Comparison of ENCODE assay signal across 10 mouse cellular contexts in genomic region chr13:56563075-56563474, GRCm38 (mm10). TPM values are rescaled to one million over a fixed set of nuclear protein-coding genes. Genes with fewer than 3 reads are reported as not detected.
A peak's percentile ranks its signal among the peaks of the same experiment; 100 is the strongest.
DNase-seq lines count a peak whose midpoint lies in the region; ATAC-seq and TF ChIP-seq lines count a peak whose summit lies in the region.
"Had no signal": no experiment of that assay in that cellular context is flagged by ENCODE, and none has a peak within 500 bp of the region (broad histone marks: within the 10 kb centered on the region; RNA-seq: fewer than 3 reads in every experiment).

No protein-coding gene starts in this region.

- H3K4me2 ChIP-seq in heart, embryonic 11.5 days = no peak overlapping the region
- no peak overlapping the region for H3K4me2 ChIP-seq in stomach, postnatal 0 days (replicated peaks; ENCODE audit: low read depth)
- H3K4me2 ChIP-seq: midbrain, embryonic 12.5 days had no signal

- H3K9ac ChIP-seq in heart, embryonic 11.5 days (ENCODE audit: low read depth, low read length) = no peak overlapping the region
- no peak overlapping the region for H3K9ac ChIP-seq in stomach, postnatal 0 days (ENCODE audit: low read length)
- H3K9ac ChIP-seq: midbrain, embryonic 12.5 days had no signal

- H3K4me3 ChIP-seq in heart, embryonic 11.5 days (ENCODE audit: low read depth, low read length) = no peak overlapping the region
- H3K4me3 ChIP-seq in stomach, postnatal 0 days (ENCODE audit: low read depth, low read length) = no peak overlapping the region
- H3K4me3 ChIP-seq: midbrain, embryonic 12.5 days had no signal

- H3K9me3 ChIP-seq in heart, embryonic 11.5 days (replicated peaks; ENCODE audit: control insufficient read depth, low read length) = no peaks in the 10 kb centered on the region
- no peaks in the 10 kb centered on the region for H3K9me3 ChIP-seq in stomach, postnatal 0 days (ENCODE audit: control insufficient read depth, low read length)
- H3K9me3 ChIP-seq: midbrain, embryonic 12.5 days had no signal

- 30% methylated on average over 6 of the region's 6 CpGs for WGBS in heart, embryonic 11.5 days (ENCODE audit: insufficient replicate concordance)
- 41% methylated on average over 6 of the region's 6 CpGs for WGBS in stomach, postnatal 0 days

- H3K36me3 ChIP-seq in heart, embryonic 11.5 days (ENCODE audit: control insufficient read depth, insufficient read depth, low read length) = no peaks in the 10 kb centered on the region
- no peaks in the 10 kb centered on the region for H3K36me3 ChIP-seq in stomach, postnatal 0 days (ENCODE audit: control insufficient read depth, insufficient read depth, low read length)
- H3K36me3 ChIP-seq: midbrain, embryonic 12.5 days had no signal

- no peak for TF ChIP-seq EP300 in stomach, postnatal 0 days (optimal IDR thresholded peaks at IDR 0.05)

- H3K27me3 ChIP-seq in heart, embryonic 11.5 days (ENCODE audit: control insufficient read depth, insufficient read depth, low read length) = no peaks in the 10 kb centered on the region
- H3K27me3 ChIP-seq in stomach, postnatal 0 days (ENCODE audit: control insufficient read depth, insufficient read depth, low read length) = no peaks in the 10 kb centered on the region
- H3K27me3 ChIP-seq: midbrain, embryonic 12.5 days had no signal

- peak; percentile 40 to 73 for DNase-seq in heart, adult 18-20 months
- DNase-seq in ovary, postnatal 36 days (ENCODE audit: low spot score) = peak; percentile 32
- DNase-seq in ovary, adult 18-20 months (ENCODE audit: low spot score) = no peak
- peak; percentile 52 for DNase-seq in brain, adult 2 months (ENCODE audit: low read depth, low spot score)
- peak; percentile 61 to 68 for DNase-seq in kidney, postnatal 25 days
- peak; percentile 51 for DNase-seq in stomach, postnatal 0 days (ENCODE audit: low spot score)

- H3K27ac ChIP-seq in heart, embryonic 11.5 days (ENCODE audit: low read depth, low read length) = no peak overlapping the region
- H3K27ac ChIP-seq in stomach, postnatal 0 days (replicated peaks) = no peak overlapping the region
- H3K27ac ChIP-seq: midbrain, embryonic 12.5 days had no signal

- TF ChIP-seq CTCF in stomach, postnatal 0 days (IDR thresholded peaks at IDR 0.05; ENCODE audit: low read depth) = peak; percentile 80

- peaks cover 4% of the 10 kb centered on the region for H3K4me1 ChIP-seq in heart, embryonic 11.5 days (ENCODE audit: control insufficient read depth, insufficient read depth, low read length)
- no peaks in the 10 kb centered on the region for H3K4me1 ChIP-seq in stomach, postnatal 0 days (replicated peaks; ENCODE audit: control insufficient read depth, insufficient read depth)

- no peak for ATAC-seq in heart, embryonic 11.5 days (replicated peaks; ENCODE audit: insufficient number of reproducible peaks, low FRiP score, low TSS enrichment)
- no peak for ATAC-seq in stomach, postnatal 0 days (ENCODE audit: low FRiP score, low TSS enrichment)
- ATAC-seq in activated CD4-positive, CD25-positive, alpha-beta regulatory T cell, adult 4 months = no peak

RNA-seq across cellular contexts. Expression of gene Lect2, which starts 14.8 kb away (rescaled TPM):
- not detected for total RNA-seq in heart, adult 18-20 months (2021)
- 0.37 and 1.1 TPM in 2 replicates for polyA plus RNA-seq in heart, embryonic 11.5 days (2014; fragmentation: Nextera tagmentation; extraction: Ambion mirVana)
- polyA plus RNA-seq in stomach, postnatal 0 days (2015; fragmentation: Nextera tagmentation; extraction: Ambion mirVana) = 0.19 and 0.27 TPM in 2 replicates
- not detected for polyA plus RNA-seq in activated CD4-positive, CD25-positive, alpha-beta regulatory T cell, adult 4 months (2017; shearing (Covaris generic))
- total RNA-seq: hematopoietic stem cell, adult 5-6 weeks had no signal
- polyA plus RNA-seq: midbrain, embryonic 12.5 days had no signal

RNA-seq across cellular contexts. Expression of gene Fbxl21, which starts 40.8 kb away (rescaled TPM):
- total RNA-seq in heart, adult 18-20 months (2021) = under 1 TPM; 0.74 to 0.87 TPM
- 1.2 and 1.9 TPM in 2 replicates for polyA plus RNA-seq in heart, embryonic 11.5 days (2014; fragmentation: Nextera tagmentation; extraction: Ambion mirVana)
- polyA plus RNA-seq in stomach, postnatal 0 days (2015; fragmentation: Nextera tagmentation; extraction: Ambion mirVana) = 1.2 TPM in 2 replicates
- polyA plus RNA-seq in activated CD4-positive, CD25-positive, alpha-beta regulatory T cell, adult 4 months (2017; shearing (Covaris generic)) = 1 to 10 TPM in 1 of 2 experiments, under 1 TPM in 1; 0.87 to 1.6 TPM

RNA-seq across cellular contexts. Expression of gene Tgfbi, which starts 46.2 kb away (rescaled TPM):
- 10 to 100 TPM; 19.5 to 22.9 TPM for total RNA-seq in heart, adult 18-20 months (2021)
- 65.0 and 94.5 TPM in 2 replicates for polyA plus RNA-seq in heart, embryonic 11.5 days (2014; fragmentation: Nextera tagmentation; extraction: Ambion mirVana)
- polyA plus RNA-seq in stomach, postnatal 0 days (2015; fragmentation: Nextera tagmentation; extraction: Ambion mirVana) = 140 and 149 TPM in 2 replicates
- under 1 TPM; 0.28 to 0.44 TPM for polyA plus RNA-seq in activated CD4-positive, CD25-positive, alpha-beta regulatory T cell, adult 4 months (2017; shearing (Covaris generic))

Comparison
In these comparisons a context has a peak if more than half of its experiments do, and no peak if none do; other contexts are left out.
1. RNA of gene Tgfbi, which starts 46.2 kb away (polyA plus RNA-seq): 140 to 149 TPM in stomach, postnatal 0 days and 65.0 to 94.5 TPM in heart, embryonic 11.5 days; 0.28 to 0.44 TPM in activated CD4-positive, CD25-positive, alpha-beta regulatory T cell, adult 4 months; every median in the first group is over 10 times any median in the second.